Mouse (Mus musculus) limb, embryonic 12.5 days (tissue): ENCODE measurements around the gene Axin1. TPM values are rescaled to one million over a fixed set of nuclear protein-coding genes. Genes with fewer than 3 reads are reported as not detected.
A peak's percentile ranks its signal among the peaks of the same experiment; 100 is the strongest.
"Not testable (repeated sequence)": the region's sequence is repeated elsewhere in the genome, so short reads cannot be mapped to it uniquely, and the experiment has no call there.

Experiments
- ATAC-seq: fragments of 200-750 bp; cut with Nextera tagmentation; 2 replicates; pipeline ENCODE4 v1.8.0; 2017; ENCODE audit warnings: low read depth, moderate TSS enrichment; ENCODE audit not compliant: insufficient number of reproducible peaks, insufficient read depth, low FRiP score, low TSS enrichment
- H3K27ac ChIP-seq: fragments of 300-500 bp; sonication (generic); 2 replicates; pipeline ENCODE4 v1.5.1; 2016; ENCODE audit warnings: mild to moderate bottlenecking, moderate library complexity
- H3K27me3 ChIP-seq: fragments of 300-500 bp; sonication (generic); 2 replicates; pipeline ENCODE4 v1.6.1; 2016; ENCODE audit warnings: mild to moderate bottlenecking, moderate library complexity
- H3K36me3 ChIP-seq: fragments of 300-500 bp; sonication (generic); 2 replicates; pipeline ENCODE4 v1.6.1; 2016; ENCODE audit warnings: mild to moderate bottlenecking, moderate library complexity
- H3K4me1 ChIP-seq: fragments of 300-500 bp; sonication (generic); replicated peaks from 2 replicates; pipeline ENCODE4 v1.6.1; 2016
- H3K4me2 ChIP-seq: fragments of 300-500 bp; sonication (generic); 2 replicates; pipeline ENCODE4 v1.6.1; 2016; ENCODE audit warnings: mild to moderate bottlenecking, moderate library complexity
- H3K4me3 ChIP-seq: fragments of 300-500 bp; sonication (generic); replicated peaks from 2 replicates; pipeline ENCODE4 v1.5.1; 2016; ENCODE audit warnings: mild to moderate bottlenecking
- H3K9ac ChIP-seq: fragments of 300-500 bp; sonication (generic); replicated peaks from 2 replicates; pipeline ENCODE4 v1.6.1; 2016; ENCODE audit warnings: mild to moderate bottlenecking, moderate library complexity
- H3K9me3 ChIP-seq: fragments of 300-500 bp; sonication (generic); 2 replicates; pipeline ENCODE4 v1.6.1; 2016; ENCODE audit warnings: mild to moderate bottlenecking, moderate library complexity
- WGBS: fragments of 180-500 bp; shearing (Covaris S2); methylation state at CpG from one replicate; pipeline ENCODE4 v1.1.7; 2016; 5-methylcytosine and 5-hydroxymethylcytosine counted together
- polyA plus RNA-seq: library from polyadenylated mRNA; unstranded; fragments of >200 nt; fragmentation: Nextera tagmentation; extraction: Ambion mirVana; gene quantifications from 2 replicates; pipeline ENCODE4 v1.2.1, GENCODE M21; 2016

Gene Axin1
- polyA plus RNA-seq, 1 experiment from 2014 or later, result 28.3 TPM

DNA sequence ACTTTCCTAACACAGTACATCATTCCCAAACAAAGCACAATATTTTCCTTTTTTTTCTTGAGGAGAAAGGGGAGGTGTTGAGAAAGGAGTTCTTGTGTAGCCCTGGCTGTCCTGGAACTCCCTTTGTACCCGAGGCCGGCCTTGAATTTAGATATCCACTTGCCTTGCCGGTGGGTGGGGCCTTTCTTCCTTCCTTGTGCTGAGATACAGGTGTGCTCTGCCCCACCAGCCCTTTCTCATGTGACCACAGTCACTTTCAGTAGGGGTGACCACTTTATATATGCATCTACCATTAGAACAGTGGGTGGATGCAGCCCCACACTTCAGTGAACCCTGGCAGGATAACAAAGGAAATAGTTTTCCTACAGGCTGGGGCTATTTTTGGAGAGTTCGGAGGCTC, 26.8 kb upstream of the Axin1 start:
- ATAC-seq, result no peak
- 29% methylated on average over 4 of the region's 4 CpGs for WGBS
- Histone ChIP-seq H3K9me3 (no peaks in the 10 kb centered on the region), H3K4me1 (peaks cover 17% of the 10 kb centered on the region), H3K27ac (no peak overlapping the region), H3K4me3 (no peak overlapping the region), H3K36me3 (no peaks in the 10 kb centered on the region), H3K4me2 (no peak overlapping the region), H3K27me3 (peaks cover 68% of the 10 kb centered on the region), H3K9ac (no peak overlapping the region)

DNA sequence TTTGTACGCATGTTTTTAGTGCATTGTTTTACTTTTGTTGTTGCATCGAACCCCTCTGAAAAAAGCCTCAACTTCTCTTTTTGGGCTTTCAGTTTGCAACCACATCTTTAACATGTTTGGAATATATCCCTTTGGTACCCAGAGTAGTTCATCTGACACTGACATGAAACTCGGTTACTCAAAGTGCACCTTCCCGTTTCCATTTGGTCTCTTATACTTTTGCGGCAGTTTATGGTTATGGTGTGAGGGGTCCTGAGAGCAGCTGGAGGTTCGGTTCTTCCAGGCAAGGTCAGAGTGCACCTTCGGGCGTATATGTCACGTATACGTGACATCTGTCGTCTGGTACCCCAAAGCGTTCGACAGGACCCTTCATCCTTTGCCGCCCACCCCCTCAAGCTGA, 25.7 kb upstream of the Axin1 start:
- Histone ChIP-seq H3K9me3 (no peaks in the 10 kb centered on the region), H3K4me2 (peak overlapping the region; percentile 99), H3K36me3 (no peaks in the 10 kb centered on the region), H3K4me1 (peaks cover 17% of the 10 kb centered on the region), H3K27ac (no peak overlapping the region), H3K27me3 (peaks cover 78% of the 10 kb centered on the region), H3K4me3 (peak overlapping the region; percentile 65), H3K9ac (no peak overlapping the region)
- 19% methylated on average over 14 of the region's 14 CpGs for WGBS
- no peak for ATAC-seq

DNA sequence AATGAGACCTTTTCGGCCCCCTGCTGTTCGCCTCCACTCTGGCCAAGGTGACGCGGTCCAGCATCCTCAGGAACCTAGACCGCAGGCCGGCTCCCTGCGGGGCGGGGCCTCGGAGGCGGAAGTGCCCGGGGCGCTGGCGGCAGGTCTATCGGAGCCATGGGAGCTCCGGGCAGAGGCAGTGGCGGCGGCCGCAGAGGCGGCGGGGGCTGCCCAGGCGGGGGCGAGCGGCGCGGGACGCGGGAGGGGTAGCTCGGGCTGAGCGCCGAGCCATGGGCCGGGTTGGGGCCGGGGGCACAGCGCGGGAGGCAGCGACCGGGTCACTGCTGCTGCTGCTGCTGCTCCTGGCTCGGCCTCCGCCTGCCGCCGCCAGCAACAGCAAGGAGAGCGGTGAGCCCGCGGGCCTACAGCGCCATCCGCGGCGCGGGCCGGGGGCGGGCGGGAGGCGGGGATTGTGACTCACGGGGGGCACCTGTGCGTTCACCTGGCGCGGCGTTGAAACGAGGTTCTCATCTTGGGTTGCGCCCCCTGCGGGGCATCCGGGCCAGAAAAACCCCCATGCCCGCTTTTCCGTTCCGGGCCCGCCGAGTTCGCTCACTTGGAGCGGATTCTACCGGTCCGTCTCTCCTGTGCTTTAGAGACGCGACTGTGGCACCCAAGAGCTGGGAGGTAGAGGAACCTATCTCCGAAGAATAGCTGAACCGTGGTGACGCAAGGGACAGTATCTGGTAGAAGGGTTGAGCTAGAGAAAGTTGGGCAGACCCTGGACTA, 25.1 kb upstream of the Axin1 start, which contains the start of gene Tmem8:
Gene Tmem8, plus strand, starts transcription at position 119 of the 768 bp plus-strand sequence.
- Histone ChIP-seq H3K27me3 (peaks cover 84% of the 10 kb centered on the region), H3K27ac (no peak within 1 kb of the TSS), H3K9me3 (no peaks in the 10 kb centered on the region), H3K36me3 (no peaks in the 10 kb centered on the region), H3K4me1 (peaks cover 17% of the 10 kb centered on the region), H3K4me3 (peak within 1 kb of the TSS; percentile 65), H3K4me2 (peak within 1 kb of the TSS; percentile 99), H3K9ac (peak within 1 kb of the TSS; percentile 71)
- WGBS, result under 1% methylated on average over 48 of the region's 75 CpGs
- peak; percentile 58 for ATAC-seq

DNA sequence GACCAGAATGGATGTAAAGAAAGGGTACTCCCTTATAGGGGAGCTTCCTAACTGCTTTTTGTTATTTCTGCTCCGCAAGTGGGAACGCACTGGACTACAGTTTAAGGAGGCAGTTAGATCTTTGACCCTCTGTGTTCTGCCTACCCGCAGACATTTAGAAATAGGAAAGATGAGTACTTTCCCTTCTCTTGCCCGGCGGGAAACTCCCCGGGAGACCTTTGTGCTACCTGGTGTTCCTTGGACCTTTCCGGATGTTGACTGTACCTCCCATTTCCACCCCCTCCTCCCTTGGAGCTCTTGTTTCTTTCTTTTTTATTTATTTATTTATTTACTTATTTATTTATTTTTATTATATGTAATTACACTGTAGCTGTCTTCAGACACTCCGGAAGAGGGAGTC, 24.4 kb upstream of the Axin1 start:
- H3K4me3 ChIP-seq, result peak overlapping the region; percentile 65
- no peaks in the 10 kb centered on the region for H3K36me3 ChIP-seq
- no peak for ATAC-seq
- peaks cover 17% of the 10 kb centered on the region for H3K4me1 ChIP-seq
- H3K9me3 ChIP-seq, result no peaks in the 10 kb centered on the region
- H3K4me2 ChIP-seq, result peak overlapping the region; percentile 99
- peaks cover 91% of the 10 kb centered on the region for H3K27me3 ChIP-seq
- no peak overlapping the region for H3K27ac ChIP-seq
- H3K9ac ChIP-seq, result 0 out of 2 replicates have a peak overlapping the region, but pooled peaks have one; percentile 71
- 12% methylated on average over 8 of the region's 8 CpGs for WGBS

DNA sequence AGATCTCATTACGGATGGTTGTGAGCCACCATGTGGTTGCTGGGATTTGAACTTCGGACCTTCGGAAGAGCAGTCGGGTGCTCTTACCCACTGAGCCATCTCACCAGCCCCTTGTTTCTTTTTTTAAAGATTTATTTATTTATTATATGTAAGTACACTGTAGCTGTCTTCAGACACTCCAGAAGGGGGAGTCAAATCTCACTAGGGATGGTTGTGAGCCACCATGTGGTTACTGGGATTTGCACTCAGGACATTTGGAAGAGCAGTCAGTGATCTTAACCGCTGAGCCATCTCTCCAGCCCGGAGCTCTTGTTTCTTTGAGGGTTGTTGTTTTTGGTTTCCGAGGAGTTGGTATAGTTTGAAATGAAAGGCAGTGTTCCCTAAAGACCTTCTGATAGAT, 24.0 kb upstream of the Axin1 start:
- H3K9me3 ChIP-seq, H3K27ac ChIP-seq, H3K4me2 ChIP-seq, ATAC-seq, H3K9ac ChIP-seq, H3K4me3 ChIP-seq, H3K36me3 ChIP-seq: not testable (repeated sequence)
- H3K4me1 ChIP-seq, result peaks cover 17% of the 10 kb centered on the region
- 57% methylated on average over 7 of the region's 7 CpGs for WGBS
- peaks cover 95% of the 10 kb centered on the region for H3K27me3 ChIP-seq

DNA sequence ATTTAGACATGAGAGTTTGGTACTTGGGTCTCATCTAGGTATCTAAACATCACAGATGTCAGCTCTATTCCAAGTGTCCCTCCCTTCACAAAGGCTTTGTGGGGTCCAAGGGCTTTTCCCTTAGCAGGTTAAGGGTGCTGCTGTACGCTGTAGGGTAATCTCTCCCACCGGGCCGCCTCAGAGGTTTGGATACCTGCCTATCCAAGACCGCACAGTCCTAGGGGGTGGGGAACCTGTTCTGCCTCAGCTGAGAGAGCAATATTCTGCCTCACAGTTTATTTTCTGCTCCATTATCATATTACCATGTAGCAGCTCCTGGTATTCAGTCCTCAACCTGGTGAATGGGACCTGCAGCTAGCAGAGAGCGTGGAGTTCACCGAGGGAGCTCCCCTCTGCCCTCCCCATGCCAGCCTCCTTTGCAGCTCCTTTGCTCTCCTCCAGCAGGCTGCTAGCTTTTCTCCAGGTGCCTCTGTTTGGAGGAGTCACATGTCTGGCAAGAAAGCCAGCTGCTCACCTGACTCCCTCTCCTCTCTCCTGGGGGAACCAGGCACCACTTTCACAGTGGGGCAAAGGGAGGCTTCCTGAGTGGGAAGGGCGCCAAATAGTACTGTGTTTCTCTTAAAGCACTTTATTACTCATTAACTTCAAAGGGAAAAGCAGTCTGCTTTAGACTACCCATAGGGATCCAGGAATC, 23.1 kb upstream of the Axin1 start:
- Histone ChIP-seq H3K4me1 (peaks cover 19% of the 10 kb centered on the region), H3K36me3 (no peaks in the 10 kb centered on the region), H3K9me3 (no peaks in the 10 kb centered on the region), H3K4me3 (no peak overlapping the region), H3K9ac (no peak overlapping the region), H3K27ac (no peak overlapping the region), H3K4me2 (no peak overlapping the region), H3K27me3 (peaks cover 97% of the 10 kb centered on the region)
- no peak for ATAC-seq
- WGBS, result 75% methylated on average over 7 of the region's 7 CpGs

DNA sequence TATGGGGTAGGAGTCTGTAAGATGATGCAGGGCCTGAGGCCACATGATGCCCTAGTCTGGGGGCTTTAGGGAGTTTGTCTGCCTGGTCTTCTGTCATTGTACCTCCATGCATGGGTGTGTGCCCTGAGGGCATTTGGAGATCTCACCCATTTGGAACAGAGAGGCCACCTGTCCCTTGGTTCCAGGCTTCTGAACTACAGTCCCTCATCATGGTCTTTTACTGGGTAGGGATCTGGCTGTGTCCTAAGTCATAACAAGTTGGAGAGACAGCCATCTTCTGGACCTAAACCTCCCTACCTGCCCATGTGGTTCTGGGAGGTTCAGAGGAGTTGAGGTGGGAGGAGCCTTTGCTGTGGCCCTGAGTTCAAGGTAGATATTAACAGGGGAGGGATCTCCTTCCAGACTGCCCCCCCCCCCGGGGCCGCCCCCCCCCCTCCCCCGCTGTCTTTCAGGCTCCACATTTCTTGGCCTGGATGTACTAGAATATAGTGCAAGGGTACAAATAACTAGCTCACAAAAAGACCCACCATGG, 22.5 kb upstream of the Axin1 start:
- H3K9me3 ChIP-seq, result no peaks in the 10 kb centered on the region
- no peak for ATAC-seq
- no peaks in the 10 kb centered on the region for H3K36me3 ChIP-seq
- no peak overlapping the region for H3K4me3 ChIP-seq
- H3K4me1 ChIP-seq, result peaks cover 16% of the 10 kb centered on the region
- no peak overlapping the region for H3K4me2 ChIP-seq
- no peak overlapping the region for H3K9ac ChIP-seq
- peaks cover 91% of the 10 kb centered on the region for H3K27me3 ChIP-seq
- WGBS, result 51% methylated on average over 3 of the region's 3 CpGs
- H3K27ac ChIP-seq, result no peak overlapping the region

DNA sequence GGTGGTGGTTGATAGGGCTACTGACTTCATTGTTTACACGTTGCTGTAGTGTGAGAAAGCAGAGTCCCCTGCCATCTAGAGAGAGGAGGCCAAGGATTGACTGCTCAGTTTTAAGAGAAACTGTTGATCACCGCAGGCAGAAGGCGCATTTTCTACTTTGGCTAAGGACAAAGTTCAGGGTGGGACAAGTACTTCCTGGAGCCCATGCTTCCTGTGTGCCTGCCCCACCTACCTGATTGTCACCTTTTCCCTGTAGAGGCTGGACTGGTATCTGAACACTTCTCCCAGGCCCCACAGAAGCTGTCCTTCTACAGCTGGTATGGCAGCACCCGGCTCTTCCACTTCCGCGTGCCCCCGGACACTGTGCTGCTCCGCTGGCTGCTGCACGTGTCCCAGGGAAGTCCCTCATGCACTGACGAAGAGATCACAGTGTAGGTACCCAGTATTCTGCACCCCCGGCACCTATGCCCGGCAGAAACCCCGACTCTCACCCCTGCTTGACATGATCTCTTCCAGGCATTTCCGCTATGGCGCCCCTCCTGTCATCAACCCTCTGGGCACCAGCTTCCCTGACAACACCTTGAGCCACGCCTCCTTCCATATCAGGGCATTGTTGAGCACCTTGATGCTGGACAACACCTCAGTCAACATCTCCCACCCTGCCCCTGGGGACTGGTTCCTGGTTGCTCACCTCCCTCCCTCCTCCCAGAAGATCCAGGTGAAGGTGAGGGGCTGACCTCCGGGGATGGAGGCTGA, 21.8 kb upstream of the Axin1 start:
- H3K9ac ChIP-seq, result no peak overlapping the region
- no peak overlapping the region for H3K27ac ChIP-seq
- WGBS, result 86% methylated on average over 17 of the region's 17 CpGs
- peaks cover 84% of the 10 kb centered on the region for H3K27me3 ChIP-seq
- H3K36me3 ChIP-seq, result no peaks in the 10 kb centered on the region
- H3K9me3 ChIP-seq, result no peaks in the 10 kb centered on the region
- H3K4me3 ChIP-seq, result no peak overlapping the region
- no peak overlapping the region for H3K4me2 ChIP-seq
- ATAC-seq, result no peak
- H3K4me1 ChIP-seq, result peaks cover 13% of the 10 kb centered on the region

DNA sequence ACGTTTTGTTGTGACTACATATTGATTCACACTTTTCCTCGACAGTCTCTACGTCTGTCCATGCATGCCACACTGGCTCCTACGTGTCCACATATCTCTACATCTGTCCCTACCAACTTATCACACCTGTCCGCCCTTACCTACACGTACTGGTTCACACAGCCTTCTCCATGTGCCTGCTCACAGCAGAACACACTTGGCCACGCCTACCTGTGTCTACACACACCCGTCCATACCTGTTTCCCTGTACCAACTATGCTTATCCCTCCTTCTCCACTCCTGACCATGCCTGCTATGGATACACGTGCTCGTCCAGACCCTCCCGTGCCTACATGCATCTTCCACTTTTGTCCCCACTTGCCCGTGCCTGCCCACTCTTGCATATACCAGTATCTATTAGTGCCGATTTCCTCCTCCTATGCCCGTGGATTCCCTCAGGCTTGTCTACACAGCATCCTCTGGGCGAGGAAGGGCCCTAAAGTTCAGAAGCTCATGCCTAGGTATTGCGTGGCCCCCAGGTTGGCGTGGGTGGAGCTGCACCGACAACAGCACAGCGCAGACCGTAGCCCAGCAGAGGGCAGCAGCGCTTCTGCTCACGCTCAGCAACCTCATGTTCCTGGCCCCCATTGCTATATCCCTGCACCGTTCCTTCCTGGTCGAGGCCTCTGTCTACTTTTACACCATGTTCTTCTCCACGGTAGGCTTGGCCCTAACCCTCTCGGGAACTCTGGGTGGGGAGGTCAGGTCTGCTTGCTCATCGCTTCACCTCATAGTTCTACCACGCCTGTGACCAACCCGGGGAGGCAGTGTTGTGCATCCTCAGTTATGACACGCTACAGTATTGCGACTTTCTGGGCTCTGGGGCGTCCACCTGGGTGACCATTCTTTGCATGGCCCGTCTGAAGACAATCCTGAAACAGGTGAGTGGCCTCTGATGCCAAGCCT, 18.4 kb upstream of the Axin1 start:
- ATAC-seq, result peak; percentile 29
- no peak overlapping the region for H3K4me2 ChIP-seq
- H3K36me3 ChIP-seq, result peaks cover 2% of the 10 kb centered on the region
- H3K9me3 ChIP-seq, result no peaks in the 10 kb centered on the region
- H3K9ac ChIP-seq, result no peak overlapping the region
- WGBS, result 47% methylated on average over 33 of the region's 33 CpGs
- peaks cover 11% of the 10 kb centered on the region for H3K4me1 ChIP-seq
- no peak overlapping the region for H3K27ac ChIP-seq
- H3K27me3 ChIP-seq, result peaks cover 51% of the 10 kb centered on the region
- no peak overlapping the region for H3K4me3 ChIP-seq

DNA sequence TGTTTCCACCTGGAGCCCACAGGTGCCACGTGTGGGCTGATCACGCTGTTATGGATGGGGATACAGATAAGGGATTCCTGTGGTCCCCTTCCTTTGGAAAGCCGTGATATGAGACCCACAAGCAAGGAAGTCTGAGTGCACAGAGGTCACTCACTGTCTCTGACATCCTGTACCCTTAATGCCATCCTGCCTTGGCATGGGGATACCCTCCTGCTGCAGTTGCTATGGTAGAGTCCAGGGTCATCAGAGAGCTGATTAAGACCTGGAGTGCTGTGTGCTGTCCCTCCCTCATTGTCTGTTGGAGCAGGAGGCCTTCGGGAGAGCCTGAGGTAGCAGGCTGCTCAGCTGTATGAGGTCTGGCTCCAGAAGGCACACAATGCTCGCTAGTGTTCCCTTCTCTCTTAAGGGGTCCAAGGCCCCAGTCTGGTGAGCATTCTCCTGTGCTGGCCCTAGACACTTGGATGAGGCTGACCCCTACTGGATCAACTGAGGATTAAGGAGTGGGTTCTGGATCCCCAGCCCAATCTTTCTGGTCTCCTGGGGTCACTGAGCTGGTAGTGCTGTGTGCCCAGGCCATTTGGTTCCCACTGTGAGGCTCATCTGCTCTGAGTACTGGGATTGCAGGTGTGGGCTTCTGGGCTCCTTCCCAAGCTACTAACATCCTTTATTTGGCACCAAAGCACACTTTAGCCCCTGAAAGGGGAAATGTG, 15.9 kb upstream of the Axin1 start:
- WGBS, result 64% methylated on average over 5 of the region's 5 CpGs
- peaks cover 11% of the 10 kb centered on the region for H3K4me1 ChIP-seq
- H3K9me3 ChIP-seq, result no peaks in the 10 kb centered on the region
- peaks cover 25% of the 10 kb centered on the region for H3K27me3 ChIP-seq
- no peak overlapping the region for H3K9ac ChIP-seq
- H3K27ac ChIP-seq, result no peak overlapping the region
- no peak for ATAC-seq
- H3K4me2 ChIP-seq, result no peak overlapping the region
- peaks cover 27% of the 10 kb centered on the region for H3K36me3 ChIP-seq
- H3K4me3 ChIP-seq, result no peak overlapping the region
